Mouse (Mus musculus) heart, embryonic 14.5 days (tissue): ENCODE measurements around the gene Ankrd36. TPM values are rescaled to one million over a fixed set of nuclear protein-coding genes. Genes with fewer than 3 reads are reported as not detected.

Experiments
- ATAC-seq: fragments of 200-750 bp; cut with Nextera tagmentation; 2 replicates; pipeline ENCODE4 v1.8.0; 2017; ENCODE audit warnings: low read depth, moderate TSS enrichment; ENCODE audit not compliant: insufficient number of reproducible peaks, insufficient read depth, low FRiP score
- H3K27ac ChIP-seq, 2 experiments: fragments of 200-500 bp in 1 of 2; fragments of 300-500 bp in 1 of 2; sonication (generic) in 1 of 2; replicated peaks in 1 of 2; 2 replicates each; pipeline ENCODE4 v1.5.1; 2012 to 2014; ENCODE audit warnings: low read depth in 2 of 2, low read length in 2 of 2, control low read depth in 1 of 2, mild to moderate bottlenecking in 1 of 2, mixed read lengths in 1 of 2; ENCODE audit not compliant: control insufficient read depth in 1 of 2, insufficient read depth in 1 of 2
- H3K27me3 ChIP-seq: fragments of 300-500 bp; sonication (generic); 2 replicates; pipeline ENCODE4 v1.6.1; 2014; ENCODE audit warnings: mild to moderate bottlenecking, low read length, control low read depth; ENCODE audit not compliant: control insufficient read depth, insufficient read depth
- H3K36me3 ChIP-seq: fragments of 300-500 bp; sonication (generic); 2 replicates; pipeline ENCODE4 v1.6.1; 2014; ENCODE audit warnings: mild to moderate bottlenecking, control low read depth, low read length, mixed read lengths; ENCODE audit not compliant: control insufficient read depth, insufficient read depth
- H3K4me1 ChIP-seq, 2 experiments: fragments of 200-500 bp in 1 of 2; fragments of 300-500 bp in 1 of 2; sonication (generic) in 1 of 2; 2 replicates each; pipeline ENCODE4 v1.6.1; 2012 to 2014; ENCODE audit warnings: low read length in 2 of 2, control low read depth in 1 of 2, mixed read lengths in 1 of 2; ENCODE audit not compliant: control insufficient read depth in 2 of 2, insufficient read depth in 2 of 2
- H3K4me2 ChIP-seq: fragments of 300-500 bp; sonication (generic); 2 replicates; pipeline ENCODE4 v1.6.1; 2014; ENCODE audit warnings: mild to moderate bottlenecking, low read length
- H3K4me3 ChIP-seq, 2 experiments: fragments of 200-500 bp in 1 of 2; fragments of 300-500 bp in 1 of 2; sonication (generic) in 1 of 2; 2 replicates each; pipeline ENCODE4 v1.5.1; 2012 to 2014; ENCODE audit warnings: low read length in 2 of 2, mild to moderate bottlenecking in 2 of 2, control low read depth in 1 of 2, low read depth in 1 of 2, moderate library complexity in 1 of 2; ENCODE audit not compliant: control insufficient read depth in 1 of 2, insufficient read depth in 1 of 2
- H3K9ac ChIP-seq: fragments of 300-500 bp; sonication (generic); 2 replicates; pipeline ENCODE4 v1.6.1; 2014; ENCODE audit warnings: mild to moderate bottlenecking, low read length
- H3K9me3 ChIP-seq: fragments of 300-500 bp; sonication (generic); 2 replicates; pipeline ENCODE4 v1.6.1; 2016; ENCODE audit warnings: low read length, control low read depth; ENCODE audit not compliant: control insufficient read depth
- WGBS: fragments of 180-500 bp; shearing (Covaris S2); extraction: QIAGEN DNeasy Blood & Tissue Kit; methylation state at CpG from one replicate; pipeline ENCODE4 v1.1.7; 2014; 5-methylcytosine and 5-hydroxymethylcytosine counted together
- polyA plus RNA-seq: library from polyadenylated mRNA; unstranded; fragments of >200 nt; fragmentation: Nextera tagmentation; extraction: Ambion mirVana; gene quantifications from 2 replicates; pipeline ENCODE4 v1.2.1, GENCODE M21; 2014

Ankrd36 gene
- polyA plus RNA-seq, 1 experiment from 2014 or later = not detected

DNA sequence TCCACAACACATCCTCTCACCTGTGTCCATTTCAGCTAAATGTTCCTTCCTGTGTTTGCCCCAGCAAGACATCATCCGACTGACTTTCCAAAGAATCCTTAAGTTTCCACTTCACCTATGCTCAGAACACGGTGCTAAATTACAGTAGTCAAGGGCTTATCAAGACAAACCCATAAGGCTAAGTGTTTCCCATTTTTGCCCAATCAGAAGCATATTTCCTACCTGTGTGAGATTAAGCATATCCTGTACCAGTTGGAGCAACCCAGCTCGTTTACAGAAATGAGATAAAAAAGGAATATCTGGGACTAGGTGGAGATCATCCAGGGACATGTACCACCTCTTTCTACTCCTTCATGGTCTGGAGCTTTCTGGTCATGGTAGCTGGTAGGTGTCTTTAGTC is 22.8 kb upstream of the Ankrd36 start:
- Histone ChIP-seq H3K9ac (no peak overlapping the region), H3K27ac (no peak overlapping the region), H3K9me3 (no peaks in the 10 kb centered on the region), H3K36me3 (no peaks in the 10 kb centered on the region), H3K4me3 (no peak overlapping the region), H3K4me2 (no peak overlapping the region), H3K4me1 (no peaks in the 10 kb centered on the region; a peak in 1 of 4 replicates), H3K27me3 (no peaks in the 10 kb centered on the region)
- no peak for ATAC-seq
- 57% methylated on average over 3 of the region's 3 CpGs for WGBS

DNA sequence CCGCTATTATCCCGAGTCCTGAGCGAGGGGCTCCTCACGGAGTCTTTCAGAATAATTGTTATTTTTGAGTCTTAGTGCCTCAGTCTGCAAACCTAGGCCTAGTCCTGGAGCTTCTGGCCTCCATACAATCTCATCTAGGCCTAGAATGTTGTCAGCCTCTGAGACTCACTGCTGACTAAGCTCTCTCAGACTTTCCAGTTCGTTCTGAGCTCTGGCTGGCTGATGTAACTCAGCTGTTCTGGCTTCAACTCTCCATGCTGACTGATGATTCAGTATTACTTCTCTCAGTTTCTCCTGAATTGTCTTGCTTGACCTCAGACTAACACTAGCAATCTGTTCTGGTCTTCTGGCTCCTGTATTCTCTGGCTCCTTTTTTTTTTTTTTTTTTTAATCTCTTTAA is 18.1 kb upstream of the Ankrd36 start:
- WGBS = 81% methylated on average over 5 of the region's 5 CpGs
- ATAC-seq = no peak; the same call in 1 of the 2 replicates
- H3K4me1 ChIP-seq = no peaks in the 10 kb centered on the region

DNA sequence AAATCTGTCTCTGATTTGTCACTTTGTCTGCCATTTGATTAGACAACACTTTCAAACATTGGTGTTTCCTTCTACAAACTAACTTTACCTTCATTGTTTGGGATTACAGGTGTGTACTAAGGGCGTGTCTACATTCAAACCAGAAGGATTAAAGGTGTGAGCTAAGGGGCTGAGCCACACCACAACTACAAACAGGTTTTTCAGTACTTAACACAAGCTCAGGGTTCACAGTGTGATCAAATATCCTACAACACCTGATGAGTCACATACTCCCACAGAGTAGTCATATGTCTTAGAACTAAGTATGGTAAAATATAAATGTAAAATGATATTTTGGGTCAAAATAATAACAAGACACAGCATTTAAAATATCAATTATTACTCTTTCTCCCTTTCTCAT is 17.6 kb upstream of the Ankrd36 start:
- H3K36me3 ChIP-seq = no peaks in the 10 kb centered on the region
- ATAC-seq = no peak
- no peaks in the 10 kb centered on the region for H3K9me3 ChIP-seq
- H3K4me3 ChIP-seq = no peak overlapping the region
- H3K4me2 ChIP-seq = no peak overlapping the region
- no peak overlapping the region for H3K27ac ChIP-seq
- no peaks in the 10 kb centered on the region for H3K27me3 ChIP-seq
- H3K4me1 ChIP-seq = no peaks in the 10 kb centered on the region
- 54% methylated on average over 1 of the region's 1 CpGs for WGBS
- H3K9ac ChIP-seq = no peak overlapping the region

More for the DNA sequence above, 18.1 kb upstream of the Ankrd36 start:
- Histone ChIP-seq H3K27me3 (no peaks in the 10 kb centered on the region), H3K4me3 (no peak overlapping the region), H3K9me3 (no peaks in the 10 kb centered on the region), H3K4me2 (no peak overlapping the region), H3K36me3 (no peaks in the 10 kb centered on the region), H3K27ac (no peak overlapping the region), H3K9ac (no peak overlapping the region)

DNA sequence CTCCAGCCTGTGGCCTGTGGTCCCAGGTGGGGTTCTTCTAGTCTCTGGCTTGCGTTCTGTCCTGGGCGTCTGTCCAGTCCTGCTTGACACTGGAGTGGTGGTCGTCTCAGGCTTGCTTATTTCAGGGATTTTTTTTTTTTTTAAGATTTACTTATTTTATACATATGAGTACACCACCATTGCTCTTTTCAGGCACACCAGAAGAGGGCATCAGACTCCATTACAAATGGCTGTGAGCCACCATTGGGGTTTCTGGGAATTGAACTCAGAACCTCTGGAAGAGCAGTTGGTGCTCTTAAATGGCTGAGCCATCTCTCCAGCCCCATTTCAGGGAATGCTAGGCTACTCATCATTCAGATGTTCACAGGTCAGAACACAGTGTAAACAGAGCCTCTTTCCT is 9.2 kb upstream of the Ankrd36 start:
- no peaks in the 10 kb centered on the region for H3K36me3 ChIP-seq
- H3K4me3 ChIP-seq = no peak overlapping the region
- 72% methylated on average over 3 of the region's 3 CpGs for WGBS
- no peaks in the 10 kb centered on the region for H3K27me3 ChIP-seq
- no peak overlapping the region for H3K27ac ChIP-seq
- peaks cover 4% of the 10 kb centered on the region in 2 experiments; a peak in 3 of 4 replicates for H3K4me1 ChIP-seq
- ATAC-seq = no peak
- H3K4me2 ChIP-seq = no peak overlapping the region
- H3K9ac ChIP-seq = no peak overlapping the region
- no peaks in the 10 kb centered on the region for H3K9me3 ChIP-seq

DNA sequence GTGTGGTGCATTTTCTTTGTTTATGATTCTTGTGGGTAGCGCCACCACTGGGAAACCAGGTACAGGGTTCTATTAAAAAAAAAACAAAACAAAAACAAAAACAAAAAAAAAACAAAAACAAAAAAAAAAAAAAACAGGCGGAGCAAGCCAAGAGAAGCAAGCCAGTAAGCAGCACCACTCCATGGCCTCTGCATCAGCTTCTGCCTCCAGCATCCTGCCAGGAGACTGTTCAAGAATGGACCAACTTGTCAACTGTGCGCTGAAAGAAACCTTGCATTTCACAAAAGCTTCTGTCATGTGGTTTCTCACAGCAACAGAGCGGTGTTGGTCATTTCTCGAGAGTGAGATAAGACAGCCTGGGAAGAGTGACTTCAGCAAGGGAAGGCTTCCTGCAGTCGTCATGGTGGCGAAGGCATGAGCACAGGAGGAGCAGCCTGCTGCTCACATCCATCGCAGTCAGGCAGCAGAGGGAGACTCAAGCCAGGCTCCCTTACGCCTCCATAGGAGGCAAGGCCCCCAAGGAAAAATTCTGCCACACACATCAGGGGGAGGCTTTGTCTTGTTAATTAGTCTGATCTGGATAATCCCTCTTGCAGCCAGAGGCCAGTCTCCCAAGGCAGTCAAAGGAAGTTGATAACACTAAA is 6.7 kb upstream of the Ankrd36 start:
- H3K4me2 ChIP-seq = no peak overlapping the region
- 20% methylated on average over 9 of the region's 9 CpGs for WGBS
- no peak for ATAC-seq

DNA sequence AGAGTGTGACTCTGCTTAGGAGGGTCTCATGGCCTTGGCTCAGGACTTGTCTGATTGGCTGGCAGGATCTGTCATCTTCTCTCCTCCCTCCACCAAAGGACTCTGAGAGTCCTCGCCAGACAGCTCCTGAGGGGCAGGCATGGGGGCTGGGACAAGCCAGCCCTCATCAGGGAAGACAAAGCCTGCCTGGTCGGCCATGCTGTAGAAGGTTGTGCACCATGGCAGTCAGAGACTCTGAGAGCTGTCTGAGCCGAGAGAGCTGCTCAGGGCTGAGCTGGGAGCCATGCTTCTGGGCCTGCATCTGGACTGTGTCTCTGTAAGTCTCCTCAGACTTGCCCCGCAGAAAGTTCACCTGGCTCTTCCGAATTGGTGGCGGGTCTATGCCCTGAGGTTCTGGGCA is 5.6 kb upstream of the Ankrd36 start:
- 62% methylated on average over 6 of the region's 6 CpGs for WGBS
- Histone ChIP-seq H3K27ac (no peak overlapping the region), H3K9ac (no peak overlapping the region), H3K27me3 (no peaks in the 10 kb centered on the region), H3K4me1 (peaks cover 4% of the 10 kb centered on the region in 2 experiments; a peak in 3 of 4 replicates), H3K4me2 (no peak overlapping the region), H3K4me3 (no peak overlapping the region), H3K9me3 (no peaks in the 10 kb centered on the region), H3K36me3 (no peaks in the 10 kb centered on the region)
- no peak for ATAC-seq

More for the DNA sequence above, 6.7 kb upstream of the Ankrd36 start:
- H3K4me3 ChIP-seq = no peak overlapping the region
- no peaks in the 10 kb centered on the region for H3K9me3 ChIP-seq
- no peak overlapping the region for H3K27ac ChIP-seq
- no peaks in the 10 kb centered on the region for H3K36me3 ChIP-seq
- no peaks in the 10 kb centered on the region for H3K27me3 ChIP-seq
- no peak overlapping the region for H3K9ac ChIP-seq
- peaks cover 4% of the 10 kb centered on the region in 2 experiments; a peak in 3 of 4 replicates for H3K4me1 ChIP-seq

DNA sequence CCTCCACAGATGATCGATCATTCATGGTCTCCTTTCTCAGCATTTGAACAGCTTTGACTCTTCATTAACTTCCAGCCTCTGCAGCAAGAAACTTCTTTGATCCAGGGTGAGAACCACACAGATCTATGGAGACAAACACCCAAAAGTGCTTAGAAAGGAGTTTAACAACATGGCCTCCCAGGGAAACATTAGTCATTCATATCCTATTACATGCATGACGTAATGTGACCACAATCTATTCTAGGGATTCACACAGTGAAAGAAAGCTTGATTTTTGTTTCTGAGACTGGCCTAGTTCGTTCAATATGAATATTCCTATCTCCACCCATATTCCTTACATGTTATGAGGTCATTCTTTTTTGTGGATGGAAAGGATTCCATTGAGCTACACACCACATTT is 3.9 kb upstream of the Ankrd36 start:
- Histone ChIP-seq H3K36me3 (no peaks in the 10 kb centered on the region), H3K27ac (no peak overlapping the region), H3K9me3 (no peaks in the 10 kb centered on the region), H3K4me1 (peaks cover 4% of the 10 kb centered on the region in 2 experiments; a peak in 3 of 4 replicates), H3K27me3 (no peaks in the 10 kb centered on the region), H3K9ac (no peak overlapping the region), H3K4me3 (no peak overlapping the region), H3K4me2 (no peak overlapping the region)
- ATAC-seq = no peak
- 86% methylated on average over 3 of the region's 3 CpGs for WGBS

DNA sequence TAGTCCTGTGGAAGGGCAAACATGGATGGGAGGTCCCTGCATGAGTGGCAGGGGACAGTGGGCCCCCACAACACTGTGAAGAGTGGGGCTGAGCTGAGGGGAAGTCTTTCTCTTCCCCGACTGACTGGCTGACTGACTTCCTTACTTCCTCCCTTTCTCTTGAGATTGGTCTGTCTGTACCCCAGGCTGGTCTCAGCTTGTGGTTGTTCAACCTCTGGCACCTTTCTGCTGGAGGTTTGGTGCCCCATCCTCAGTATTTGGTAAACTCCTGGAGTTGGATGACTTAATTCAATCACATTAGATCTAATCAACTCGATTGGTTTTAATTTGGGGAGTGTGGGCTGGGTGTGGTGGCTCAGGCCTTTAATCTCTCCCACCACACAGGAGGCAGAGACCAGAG is 3.0 kb upstream of the Ankrd36 start:
- H3K36me3 ChIP-seq = no peaks in the 10 kb centered on the region
- peaks cover 4% of the 10 kb centered on the region in 2 experiments; a peak in 3 of 4 replicates for H3K4me1 ChIP-seq
- no peak overlapping the region for H3K4me2 ChIP-seq
- no peak overlapping the region for H3K9ac ChIP-seq
- H3K9me3 ChIP-seq = no peaks in the 10 kb centered on the region
- H3K27ac ChIP-seq = no peak overlapping the region
- WGBS = 29% methylated on average over 2 of the region's 2 CpGs
- H3K27me3 ChIP-seq = no peaks in the 10 kb centered on the region
- no peak for ATAC-seq
- no peak overlapping the region for H3K4me3 ChIP-seq
